Mouse (Mus musculus): Measurements from ENCODE around the gene Pacsin3.
A peak's percentile ranks its signal among the peaks of the same experiment; 100 is the strongest.
"Not testable (repeated sequence)": the region's sequence is repeated elsewhere in the genome, so short reads cannot be mapped to it uniquely, and the experiment has no call there.

Pacsin3 gene

DNA sequence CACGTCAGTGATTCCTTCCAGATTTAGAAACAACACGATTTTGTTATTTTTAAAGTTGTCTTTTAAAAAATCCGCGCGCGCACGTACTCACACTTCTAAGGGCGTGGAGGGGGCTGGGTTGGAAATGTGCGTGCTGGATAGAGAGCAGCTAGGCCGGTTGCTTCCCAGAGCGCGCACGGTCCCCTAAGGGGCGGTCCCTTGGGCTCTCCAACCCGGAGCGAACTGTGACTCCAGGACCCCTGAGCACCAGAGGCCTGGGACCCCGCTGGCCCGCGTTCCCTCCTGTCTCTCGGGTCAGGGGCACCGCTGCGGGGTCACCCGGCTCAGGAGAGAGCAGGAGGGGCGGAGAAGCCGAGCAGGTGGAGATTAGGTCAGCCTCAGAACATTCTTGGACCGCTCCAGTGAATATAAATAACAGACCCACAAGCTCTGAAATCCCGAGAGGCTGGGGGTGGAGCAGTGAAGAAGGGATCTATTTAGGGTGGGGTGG, at the start of gene Pacsin3:
Gene Pacsin3, plus strand, starts transcription at position 294 of the 490 bp plus-strand sequence.
- peak; percentile 31 to 49 for DNase-seq

DNA sequence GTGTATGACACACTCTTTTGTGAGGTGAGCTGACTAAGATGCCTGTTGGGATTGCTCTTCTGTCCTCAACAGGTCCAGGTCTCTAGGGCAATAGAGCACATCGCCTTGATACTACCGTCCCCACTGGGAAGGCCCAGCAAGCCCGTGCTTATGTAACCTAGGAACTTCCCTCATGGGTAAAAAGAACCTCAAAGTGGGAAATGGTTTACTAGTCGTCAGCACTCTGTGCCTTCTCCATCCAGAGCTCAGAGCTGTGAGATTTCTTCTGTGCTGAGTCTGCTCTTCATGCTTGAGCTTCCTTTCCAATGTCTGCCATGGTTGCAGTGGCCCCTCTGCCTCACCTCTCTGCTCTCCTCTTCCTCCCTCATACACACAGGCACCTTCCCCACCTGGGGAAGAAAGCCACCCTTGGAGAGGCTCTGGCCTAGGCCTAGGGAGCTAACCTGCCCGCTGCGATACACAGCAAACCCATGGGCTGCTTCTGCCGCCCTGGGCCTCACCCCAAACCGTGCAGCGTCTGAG, 49.4 kb upstream of the Pacsin3 start:
- peak in 1 of 2 experiments; percentile 41 for DNase-seq

DNA sequence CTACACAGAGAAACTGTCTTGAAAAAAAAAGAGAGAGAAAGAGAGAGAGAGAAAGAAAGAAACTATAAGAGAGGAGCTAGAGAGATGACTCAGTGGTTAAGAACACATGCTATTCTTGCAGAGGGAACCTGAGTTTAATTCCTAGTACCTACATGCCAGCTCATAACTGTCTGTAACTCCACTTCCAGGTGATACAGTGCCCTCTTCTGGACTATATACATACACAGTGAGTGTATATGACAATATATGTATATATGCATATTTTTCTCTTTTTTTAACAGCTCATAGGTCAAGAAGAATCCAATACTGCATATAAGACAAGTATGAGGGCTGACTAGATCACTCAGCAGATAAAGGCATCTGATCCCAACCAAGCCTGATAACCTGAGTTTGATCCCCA, 42.4 kb upstream of the Pacsin3 start:
- no peak for DNase-seq

DNA sequence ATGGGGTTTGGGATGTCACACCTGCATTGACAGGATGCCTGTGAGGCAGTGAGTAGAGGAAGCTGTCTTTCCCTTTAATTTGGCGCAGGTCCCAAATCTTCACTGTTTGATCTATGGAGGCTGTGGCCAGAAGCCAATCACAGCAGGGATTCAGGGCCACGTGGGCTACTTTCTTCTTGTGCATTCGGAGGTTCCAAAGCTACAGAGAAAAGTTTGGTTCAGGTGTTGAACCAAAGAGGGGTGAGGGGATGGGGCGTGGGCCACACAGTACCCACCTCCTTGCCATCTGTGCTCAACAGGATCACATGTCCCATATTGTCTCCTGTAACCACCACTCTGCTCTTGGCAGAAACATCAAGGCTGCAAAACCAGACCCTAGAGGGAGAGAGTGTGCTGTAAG, 38.7 kb upstream of the Pacsin3 start:
- DNase-seq, result peak in 1 of 2 experiments; percentile 18

DNA sequence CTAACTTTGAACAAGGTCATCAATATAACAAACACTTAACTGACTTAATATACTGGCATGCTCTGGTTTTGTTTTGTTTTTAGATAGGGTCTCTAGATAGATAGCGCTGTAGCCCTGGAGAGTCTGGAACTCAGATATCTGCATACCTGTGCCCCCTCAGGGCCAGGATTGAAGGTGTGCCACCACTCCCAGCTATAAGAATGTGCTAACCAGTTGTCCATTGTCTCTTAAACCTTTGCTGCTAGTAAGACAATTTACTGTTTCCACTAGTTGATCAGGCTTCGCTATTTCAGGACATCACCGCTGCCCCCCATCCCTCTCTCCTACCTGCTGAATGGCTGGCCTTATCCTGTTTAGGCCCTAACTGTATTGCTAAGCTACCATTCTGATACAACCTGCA, 35.3 kb upstream of the Pacsin3 start:
- DNase-seq, result no peak

DNA sequence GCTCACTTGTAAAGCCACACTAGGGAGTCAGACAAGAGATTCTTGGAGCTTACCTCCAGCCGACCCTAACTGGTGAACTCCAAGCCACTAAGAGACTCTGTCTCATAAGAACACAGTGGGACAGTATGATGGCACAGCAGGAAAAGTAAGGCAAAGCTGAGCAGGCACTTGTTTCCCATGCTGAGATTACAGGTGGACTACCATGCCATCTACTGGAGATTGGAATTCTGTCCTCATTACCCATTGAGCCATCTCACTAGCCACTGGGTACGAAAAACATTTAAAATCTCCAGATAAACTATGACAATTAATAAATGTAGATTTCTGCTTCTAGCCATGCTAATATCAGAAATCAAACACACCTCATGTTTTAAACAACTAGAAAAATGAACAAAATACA, 32.1 kb upstream of the Pacsin3 start:
- DNase-seq, result no peak

DNA sequence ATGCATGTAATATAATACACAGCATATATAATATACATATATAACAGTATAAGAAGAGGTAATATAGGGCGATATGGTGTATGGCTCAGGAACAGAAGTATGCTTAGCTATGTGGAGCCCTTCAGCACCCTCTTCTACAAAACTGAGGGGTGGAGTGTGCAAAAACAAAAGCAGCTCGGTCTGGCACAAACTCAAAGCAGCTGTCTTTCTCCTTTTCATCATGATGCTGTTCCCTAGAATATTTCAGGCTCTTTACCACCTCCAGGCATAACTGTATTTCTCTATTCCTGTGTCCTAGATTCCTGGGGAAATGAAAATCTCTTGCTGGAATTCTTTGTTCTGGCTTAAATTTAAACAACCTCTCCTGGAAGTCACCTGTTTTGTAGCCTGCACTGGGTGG, 26.0 kb upstream of the Pacsin3 start:
- DNase-seq, result no peak

DNA sequence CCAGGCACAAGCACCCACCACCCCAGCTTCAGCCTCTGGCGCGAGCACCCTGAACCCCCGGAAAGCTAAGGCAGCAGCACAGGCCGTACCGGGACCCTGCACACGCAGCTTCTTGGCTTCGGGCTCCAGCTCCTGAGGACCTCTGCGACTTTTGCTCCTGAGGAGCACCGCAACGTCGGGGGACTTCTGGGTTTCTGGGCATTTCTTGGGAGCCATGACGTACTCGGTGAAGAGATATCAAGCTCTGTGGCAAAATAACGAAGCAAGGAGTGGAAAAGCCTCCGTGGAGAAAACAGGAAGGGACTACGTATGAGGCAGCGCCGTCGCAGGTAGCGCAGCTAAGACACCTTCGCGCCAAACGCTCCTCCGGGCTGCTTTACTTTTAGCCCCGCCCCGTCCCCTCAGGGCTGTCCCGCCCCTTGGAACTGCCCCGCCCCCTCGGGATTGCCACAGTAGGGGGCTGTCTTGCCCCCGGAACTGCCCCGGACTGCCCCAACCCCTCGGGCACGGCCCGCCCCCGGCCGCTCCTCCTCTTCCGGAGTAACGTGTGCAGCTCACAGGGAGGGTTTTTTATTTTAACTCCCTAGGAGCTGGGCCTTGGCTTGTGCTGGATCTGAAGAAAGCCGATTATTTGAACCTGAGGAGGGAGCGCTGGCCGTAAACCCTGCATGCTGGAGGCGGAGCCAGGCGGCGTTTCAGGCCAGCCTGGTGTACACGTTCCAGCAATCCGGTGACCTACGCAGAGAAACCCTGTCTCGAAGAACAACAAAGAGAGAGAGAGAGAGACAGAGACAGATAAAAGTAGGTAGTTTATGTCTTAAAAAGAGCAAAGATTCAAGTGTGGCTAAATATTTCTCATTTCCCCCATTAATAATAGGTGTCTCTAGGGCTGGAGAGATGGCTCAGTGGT, 18.9 kb upstream of the Pacsin3 start, which contains the start of gene Ddb2:
Gene Ddb2, minus strand, starts transcription at position 382 of the 910 bp plus-strand sequence.
- peak; percentile 95 to 96 for DNase-seq

DNA sequence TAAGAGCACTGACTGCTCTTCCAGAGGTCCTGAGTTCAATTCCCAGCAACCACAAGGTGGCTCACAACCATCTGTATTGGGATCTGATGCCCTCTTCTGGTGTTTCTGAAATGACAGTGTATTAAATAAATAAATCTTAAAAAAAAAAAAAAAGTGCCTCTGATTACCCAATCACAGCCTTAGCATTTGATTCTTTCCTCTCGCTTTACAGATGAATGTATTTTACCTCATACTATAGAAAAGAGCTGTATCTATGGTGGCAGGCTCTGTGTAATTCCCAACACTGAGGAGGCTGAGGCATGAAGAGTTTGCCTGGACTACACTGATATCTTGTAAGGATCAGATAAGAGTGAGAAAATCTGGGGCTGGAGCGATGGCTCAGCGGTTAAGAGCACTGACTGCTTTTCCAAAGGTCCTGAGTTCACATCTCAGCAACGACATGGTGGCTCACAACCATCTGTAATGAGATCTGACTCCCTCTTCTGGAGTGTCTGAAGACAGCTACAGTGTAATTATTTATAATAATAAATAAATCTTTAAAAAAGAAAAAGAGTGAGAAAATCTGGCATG, 18.2 kb upstream of the Pacsin3 start:
- not testable (repeated sequence) for DNase-seq

DNA sequence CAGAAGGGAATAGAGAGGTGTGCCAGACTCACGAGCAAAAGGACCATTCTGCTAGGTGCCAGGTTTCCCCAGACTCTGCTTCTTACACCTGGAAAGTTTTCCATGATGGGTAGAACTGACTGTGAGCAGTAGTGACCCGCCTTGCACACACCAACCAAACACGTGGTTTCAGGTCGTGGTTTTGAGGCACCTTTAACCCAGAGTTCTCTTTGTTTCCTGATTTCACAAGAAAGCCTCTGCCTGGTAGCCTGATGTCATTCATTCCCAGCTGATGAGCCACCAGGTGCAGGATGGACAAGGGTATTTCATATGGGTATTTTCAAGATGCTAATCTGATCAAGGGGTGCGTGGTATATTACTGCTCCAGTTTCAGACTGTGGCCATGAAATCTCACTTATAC, 13.2 kb upstream of the Pacsin3 start:
- DNase-seq, result no peak

DNA sequence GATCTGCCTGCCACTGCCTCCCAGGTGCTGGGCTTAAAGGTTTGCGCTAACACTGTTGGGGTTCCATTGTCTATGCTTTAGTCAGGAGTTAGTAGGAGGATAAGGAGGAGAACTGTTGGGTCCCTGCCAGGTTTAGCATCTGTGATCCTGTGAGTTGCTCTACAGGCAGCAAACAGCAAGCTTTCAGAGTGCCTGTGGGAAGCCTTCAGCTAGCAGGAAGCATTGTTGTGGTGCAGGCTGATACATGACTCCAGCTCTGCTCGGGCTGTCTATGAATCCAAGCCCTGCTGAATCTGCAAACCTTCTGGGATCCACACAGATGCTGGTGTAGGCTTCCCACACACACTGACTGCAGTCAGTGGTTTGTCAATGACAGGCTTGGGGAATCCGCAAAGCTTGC, 12.3 kb upstream of the Pacsin3 start:
- no peak for DNase-seq

DNA sequence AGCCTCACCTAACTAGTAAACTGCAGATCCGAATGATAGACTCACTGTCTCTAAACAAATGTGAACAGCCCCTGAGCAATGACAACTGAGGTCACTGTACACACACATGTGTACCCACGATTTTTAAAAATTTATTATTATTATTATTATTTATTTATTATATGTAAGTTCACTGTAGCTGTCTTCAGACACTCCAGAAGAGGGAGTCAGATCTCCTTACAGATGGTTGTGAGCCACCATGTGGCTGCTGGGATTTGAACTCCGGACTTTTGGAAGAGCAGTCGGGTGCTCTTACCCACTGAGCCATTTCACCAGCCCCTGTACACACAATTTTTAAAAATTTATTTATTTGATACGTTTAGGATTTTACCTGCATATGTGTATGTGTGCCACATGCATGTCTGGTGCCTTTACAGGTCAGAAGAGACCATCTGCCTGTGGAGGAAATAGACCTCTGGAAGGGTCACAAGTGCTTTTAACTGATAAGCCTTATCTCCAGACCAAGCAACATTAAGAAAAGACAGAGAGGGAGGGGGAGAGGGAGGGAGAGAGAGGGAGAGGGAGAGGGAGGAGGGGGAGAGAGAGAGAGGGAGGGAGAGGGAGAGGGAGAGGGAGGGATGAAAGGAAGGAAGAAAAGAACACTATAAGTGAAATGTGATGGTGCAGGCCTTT, 11.1 kb upstream of the Pacsin3 start:
- DNase-seq, result no peak

DNA sequence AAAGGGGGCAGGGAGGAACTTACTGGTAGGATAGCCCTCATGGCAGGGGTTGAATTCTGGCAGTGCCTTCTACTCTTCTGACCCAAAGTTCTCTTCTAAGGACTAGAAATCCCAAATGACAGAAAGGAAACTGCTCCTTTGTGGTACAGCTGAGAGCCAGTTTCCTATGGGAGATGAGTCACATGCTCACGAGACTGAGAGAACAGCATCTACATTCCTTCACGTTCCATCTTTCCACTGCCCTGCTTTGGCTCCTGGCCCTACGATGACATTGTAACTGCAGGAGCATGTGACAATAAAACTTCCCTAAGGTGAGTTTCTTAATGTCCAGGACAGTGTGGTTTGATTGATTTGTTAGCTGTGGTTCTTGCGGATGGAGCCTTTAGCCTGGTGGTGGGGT, 7.4 kb upstream of the Pacsin3 start:
- no peak for DNase-seq

DNA sequence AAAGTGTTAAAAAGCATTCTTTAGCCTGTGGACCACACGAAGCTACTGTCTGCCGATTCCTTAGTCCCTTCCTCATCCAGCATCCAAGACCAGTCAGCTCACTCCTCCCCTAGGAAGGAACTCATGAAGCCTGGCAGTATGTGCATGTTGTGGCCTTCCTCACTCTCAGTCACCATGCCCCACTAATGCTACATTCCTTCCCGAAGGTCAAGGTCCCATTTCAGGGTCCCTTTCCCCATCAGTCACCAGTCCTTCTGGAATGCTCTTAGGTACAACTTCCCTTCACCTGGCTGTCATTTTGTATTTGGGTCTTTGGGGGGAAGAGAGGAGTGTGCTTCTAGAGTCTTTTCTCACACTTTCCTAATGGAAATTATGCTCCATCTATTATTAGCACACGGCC, 3.8 kb upstream of the Pacsin3 start:
- DNase-seq, result no peak

DNA sequence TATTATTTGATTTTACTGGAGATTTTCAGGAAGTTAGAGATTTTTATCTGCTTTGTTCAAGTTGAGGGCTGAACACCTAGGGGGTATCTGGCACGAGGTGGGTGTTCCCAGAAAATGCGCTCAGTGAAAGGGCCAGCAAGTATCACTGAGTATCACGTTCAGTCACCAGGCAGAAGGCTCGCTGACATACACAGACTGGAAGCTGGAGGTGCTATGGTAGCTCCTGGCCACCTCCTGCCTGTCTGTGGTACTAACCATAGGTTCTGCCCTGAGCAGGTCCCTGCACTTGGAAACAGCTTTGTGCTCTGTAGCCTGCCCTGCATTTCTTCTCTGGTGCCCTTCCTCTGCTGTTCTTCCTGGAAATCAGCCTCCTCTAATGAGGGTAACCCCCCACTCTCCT, 3.2 kb upstream of the Pacsin3 start:
- DNase-seq, result no peak

DNA sequence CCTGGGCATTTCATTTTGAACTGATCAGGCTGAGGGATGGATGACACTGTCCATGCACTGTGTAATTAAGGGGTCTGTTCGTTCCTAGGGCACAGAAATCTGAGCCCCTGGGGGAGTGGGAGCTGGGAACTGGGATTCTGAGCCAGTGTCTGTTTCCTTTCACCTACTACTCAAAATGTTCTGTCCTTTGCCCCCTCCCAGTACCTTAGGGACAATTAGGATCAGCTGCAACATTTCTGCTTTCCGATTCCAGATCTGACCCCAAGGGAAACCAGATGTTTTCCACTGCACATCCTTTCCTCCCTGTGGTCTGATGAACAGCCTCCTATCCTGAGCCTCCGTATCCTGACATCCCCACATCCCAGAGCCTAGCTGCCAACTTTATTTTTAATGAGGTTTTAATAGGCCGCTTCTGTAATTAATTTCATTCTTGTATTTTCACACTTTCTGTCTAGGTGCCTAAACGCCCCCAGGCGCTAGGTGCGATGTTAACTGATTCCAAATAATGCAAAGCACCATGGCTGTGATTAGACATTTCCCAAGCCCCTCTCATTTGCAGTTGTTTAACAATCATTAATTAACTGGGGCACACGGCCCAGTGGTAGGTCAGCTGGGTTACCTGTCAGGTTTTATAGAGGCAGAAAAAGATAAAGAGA, 901 bp upstream of the Pacsin3 start:
- no peak for DNase-seq

DNA sequence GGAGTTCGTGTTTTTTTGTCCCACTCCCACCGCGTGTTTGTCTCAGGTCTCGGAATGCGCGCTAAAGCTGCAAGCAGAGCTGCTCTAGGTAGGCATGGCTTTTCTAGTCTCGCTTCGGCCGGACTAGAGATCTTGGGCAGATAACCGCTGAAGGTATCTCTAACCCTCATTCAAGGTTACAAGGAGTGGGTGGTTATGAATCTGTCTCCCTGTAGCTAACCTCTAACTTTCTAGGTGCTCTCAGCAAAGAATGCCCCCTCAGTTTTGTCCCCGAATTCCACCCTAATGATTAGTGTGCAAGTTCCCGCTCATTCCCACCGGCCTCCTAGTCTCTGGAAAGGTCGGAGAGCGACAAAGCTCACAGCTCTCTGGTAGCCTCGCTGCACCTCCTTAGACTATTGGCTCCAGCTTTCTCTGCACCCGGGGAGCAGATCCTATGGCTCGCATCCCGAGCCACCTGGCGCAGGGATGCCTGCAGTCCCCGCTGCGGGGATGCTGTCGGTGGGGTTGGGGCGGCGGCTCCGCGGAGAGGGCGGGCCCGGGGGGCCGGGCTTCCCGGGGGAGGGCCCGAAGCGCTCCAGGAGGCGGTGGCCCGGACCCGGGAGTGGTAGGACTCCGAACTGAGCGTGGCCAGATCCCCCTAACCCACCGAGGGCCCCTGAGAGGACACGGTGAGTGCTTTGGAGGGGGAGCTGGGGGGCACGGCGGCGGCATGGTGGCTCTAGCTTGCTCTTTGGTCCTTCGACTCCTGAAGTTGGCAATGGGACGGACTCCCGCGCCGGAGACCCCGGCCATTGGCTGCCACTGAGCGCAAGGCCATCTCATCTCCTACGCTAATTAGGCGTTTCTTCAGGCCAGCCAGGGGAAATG, 737 bp downstream of the Pacsin3 start:
- peak; percentile 73 to 81 for DNase-seq

DNA sequence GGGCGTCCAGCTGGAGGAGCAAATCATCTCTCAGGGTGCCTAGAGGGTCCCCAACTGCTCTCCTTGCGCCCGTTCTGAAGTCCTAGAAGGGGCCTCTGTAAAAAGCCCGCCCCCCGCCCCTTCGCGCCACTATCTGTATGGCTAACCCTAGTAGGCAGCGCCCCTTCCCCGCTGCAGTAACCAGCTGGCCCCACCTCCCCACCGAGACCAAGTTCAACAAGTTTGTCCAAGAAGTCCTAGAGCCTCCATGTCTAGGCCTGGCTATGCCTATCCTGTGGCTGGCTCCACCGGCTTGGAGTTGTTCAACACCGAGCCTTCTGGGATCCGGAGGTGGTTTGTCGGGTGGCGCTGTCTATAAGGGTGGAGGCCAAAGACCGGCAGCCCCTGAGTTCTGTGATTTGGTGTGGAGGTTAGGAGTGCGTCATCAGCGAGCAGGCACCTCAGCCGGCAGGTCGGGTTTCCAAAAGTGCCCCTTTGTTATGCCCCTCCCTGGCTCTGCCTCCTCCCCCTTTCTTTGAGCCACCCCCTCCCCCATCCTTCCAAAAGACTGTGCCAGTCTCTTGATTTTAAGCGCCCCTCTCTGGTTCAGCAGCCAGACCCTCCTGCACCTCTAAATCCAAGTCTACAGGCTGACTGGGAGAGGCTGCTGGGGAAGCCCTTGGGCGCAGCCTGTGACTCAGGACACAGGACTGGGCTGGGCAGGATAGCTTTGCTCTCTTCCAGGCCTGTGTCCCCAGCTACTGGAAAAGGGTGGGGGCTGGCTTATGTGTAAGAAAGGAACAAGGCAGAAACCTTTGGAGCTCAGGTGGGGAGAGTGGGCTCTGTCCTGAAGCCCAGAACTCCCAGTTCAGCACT, 1.6 kb downstream of the Pacsin3 start:
- DNase-seq, result peak; percentile 60 to 79

DNA sequence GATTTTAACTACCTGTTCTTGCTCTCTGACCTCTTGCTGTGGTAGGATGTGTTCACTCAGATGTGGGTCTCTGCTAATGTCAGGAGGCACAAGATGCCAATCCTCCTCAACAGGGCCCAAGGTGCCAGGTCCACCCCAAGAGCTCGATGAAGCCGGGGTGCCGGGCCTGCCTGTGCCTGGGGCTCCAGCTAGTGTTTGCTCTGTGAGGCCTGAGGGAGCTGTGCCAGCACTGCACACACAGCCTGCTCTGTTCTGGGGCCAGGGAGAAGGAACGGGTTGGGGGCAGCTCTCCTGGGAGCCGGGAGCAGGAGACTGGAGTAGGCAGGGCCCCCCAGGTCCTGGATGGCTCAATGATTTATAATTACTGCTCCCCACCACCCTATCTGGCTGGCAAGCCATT, 2.3 kb downstream of the Pacsin3 start:
- DNase-seq, result peak in 1 of 2 experiments; percentile 52

DNA sequence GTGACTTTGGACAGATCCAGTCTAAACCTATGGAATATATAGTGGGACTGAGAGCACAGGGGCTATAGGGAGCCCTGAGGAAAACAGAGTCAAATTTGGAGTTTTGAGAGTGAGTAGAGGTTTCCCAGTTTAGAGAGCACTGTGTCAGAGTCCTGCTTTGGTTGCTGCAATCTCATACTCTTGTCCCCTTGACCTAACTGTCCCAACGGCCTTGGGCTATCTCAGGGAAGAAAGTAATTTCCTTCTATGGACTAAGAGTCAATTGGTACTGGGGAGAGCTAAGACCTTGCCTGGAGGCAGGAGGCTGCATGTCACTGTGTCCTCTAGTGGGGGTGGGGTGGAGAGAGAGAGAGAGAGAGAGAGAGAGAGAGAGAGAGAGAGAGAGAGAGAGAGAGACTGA, 3.1 kb downstream of the Pacsin3 start:
- no peak for DNase-seq

DNA sequence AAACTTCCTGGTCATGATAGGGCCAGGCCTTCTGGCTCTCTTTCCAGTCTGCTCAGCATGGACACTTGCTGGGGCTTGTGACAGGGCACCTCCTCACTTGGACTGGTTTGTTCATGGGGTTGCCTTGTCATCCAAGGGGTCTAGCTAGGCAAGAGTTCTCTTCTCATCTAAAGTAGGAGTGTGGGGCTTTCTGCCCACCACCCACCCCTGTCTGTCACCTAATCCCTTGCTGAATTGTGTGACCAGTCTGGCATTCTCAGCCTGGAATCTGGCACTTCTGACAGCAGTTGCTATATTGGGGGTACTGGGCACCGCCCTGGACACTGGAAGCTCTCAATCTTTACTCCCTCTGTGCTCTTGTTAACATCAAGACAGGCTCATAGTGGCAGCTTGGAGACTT, 3.7 kb downstream of the Pacsin3 start:
- no peak for DNase-seq
